Mouse (Mus musculus) megakaryocyte, adult 5-6 weeks (primary cell): Measurements from ENCODE around the gene Mrpl39. TPM values are rescaled to one million over a fixed set of nuclear protein-coding genes. Genes with fewer than 3 reads are reported as not detected.

Source experiments
- ATAC-seq: 2 replicates; pipeline ENCODE4 v1.8.0; 2016; ENCODE audit warnings: mild to moderate bottlenecking, inconsistent platforms; ENCODE audit not compliant: poor library complexity, severe bottlenecking
- total RNA-seq, 2 experiments: library from RNA; stranded (forward) in 1 of 2; stranded (reverse) in 1 of 2; fragments of 153-499, 151-499 nt in 1 of 2; fragments of 221-1000, 200-1000 nt in 1 of 2; gene quantifications; 2 replicates each; pipeline versions ENCODE4 v1.2.3 to v1.2.4; 2015 to 2017

The Mrpl39 gene
- 26.1 and 29.2 TPM in 2 replicates for total RNA-seq (2015)
- total RNA-seq (2017) = 37.8 and 41.1 TPM in 2 replicates

- ATAC-seq = peak; percentile 98
Measured at GRCm38 (mm10) chr16:84735166-84736105, at the start of gene Mrpl39. Gene Mrpl39 (minus strand): TSS chr16:84735742.

GRCm38 (mm10) chr16:84784966-84785365, 49.4 kb upstream of the Mrpl39 start:
- ATAC-seq = no peak

DNA sequence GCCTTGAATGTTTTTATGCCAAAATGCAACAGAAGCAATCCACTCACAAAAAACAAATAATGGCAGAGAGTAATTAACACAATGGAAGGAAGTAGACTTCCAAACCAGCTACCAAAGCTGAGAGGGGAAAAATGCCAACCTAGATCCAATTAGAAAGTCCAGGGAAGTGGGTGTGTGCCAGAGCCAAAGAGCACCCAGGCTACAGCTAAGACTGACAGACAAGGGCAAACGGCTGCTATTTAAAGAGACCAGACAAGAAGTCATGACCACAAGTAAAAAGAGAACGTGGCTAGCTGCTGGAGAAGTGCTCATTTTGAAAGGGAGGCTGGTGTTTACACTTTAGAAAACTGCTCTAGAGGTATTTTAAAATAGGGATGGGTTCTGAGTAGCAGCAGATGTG, 47.7 kb upstream of the Mrpl39 start:
- no peak for ATAC-seq

- no peak for ATAC-seq
Measured at GRCm38 (mm10) chr16:84779718-84780117, 44.2 kb upstream of the Mrpl39 start.

GRCm38 (mm10) chr16:84778861-84779630, 43.5 kb upstream of the Mrpl39 start:
- no peak for ATAC-seq

- no peak for ATAC-seq
Measured at GRCm38 (mm10) chr16:84778431-84778830, 42.9 kb upstream of the Mrpl39 start.

- no peak for ATAC-seq
Measured at GRCm38 (mm10) chr16:84776089-84776784, 40.7 kb upstream of the Mrpl39 start.

- ATAC-seq = no peak
Measured at GRCm38 (mm10) chr16:84775356-84775755, 39.8 kb upstream of the Mrpl39 start.

DNA sequence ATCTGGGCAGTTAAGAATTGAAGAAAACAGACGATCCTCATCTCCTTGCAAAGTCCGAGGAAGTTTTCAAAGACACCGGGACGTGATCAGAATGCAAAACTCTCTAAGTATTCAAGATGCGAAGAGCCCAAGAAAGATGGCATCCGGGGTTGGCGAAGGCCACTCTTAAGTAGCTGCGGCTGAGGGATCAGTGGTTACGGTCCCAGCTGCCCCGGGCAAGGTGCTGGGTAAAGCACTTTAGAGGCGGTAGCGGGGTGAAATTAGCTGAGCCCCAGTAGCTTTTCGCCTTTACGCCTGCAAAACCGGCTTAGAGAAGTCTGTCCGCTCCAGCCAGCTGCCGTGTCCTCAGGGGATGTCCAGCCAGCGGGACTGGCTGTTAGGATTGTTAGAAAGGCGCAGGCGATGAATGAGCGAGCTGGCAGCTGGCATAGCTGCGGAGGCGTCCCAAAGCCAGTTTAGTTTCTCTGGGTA, 39.3 kb upstream of the Mrpl39 start:
- ATAC-seq = peak; percentile 43; the same call in 1 of the 2 replicates

DNA sequence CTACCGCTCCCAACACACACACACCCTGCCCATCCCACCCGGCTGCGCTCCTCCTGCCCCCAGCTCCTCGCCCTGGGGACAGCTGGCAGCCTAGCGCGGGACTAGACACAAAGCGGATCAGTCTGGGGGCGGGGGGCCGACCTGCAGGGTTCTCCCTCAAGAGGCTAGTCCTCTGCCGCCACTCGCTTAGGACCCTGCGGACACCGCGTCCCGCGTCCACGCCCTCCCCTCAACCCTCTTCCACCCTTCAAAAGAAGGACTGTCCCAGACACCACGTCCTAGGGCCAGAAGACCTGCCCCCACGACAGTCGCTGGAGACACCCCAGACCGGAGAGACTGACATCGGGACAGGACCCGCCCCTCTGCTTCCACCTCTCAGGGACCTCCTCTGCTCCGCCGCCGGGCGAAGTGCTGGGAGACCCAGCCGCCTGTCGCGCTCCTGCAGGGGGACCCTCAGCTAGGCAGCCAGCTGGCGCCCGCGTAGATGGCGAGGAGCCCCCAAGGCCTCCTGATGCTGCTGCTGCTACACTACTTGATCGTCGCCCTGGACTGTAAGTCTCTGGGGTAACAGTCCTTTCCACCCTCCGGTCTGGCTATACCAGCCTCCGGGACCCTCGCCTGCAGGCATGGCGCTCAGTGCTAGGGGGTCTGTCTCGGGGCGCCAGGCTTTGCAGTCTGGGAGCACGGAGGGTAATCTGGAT, 38.6 kb upstream of the Mrpl39 start, which contains the start of gene Jam2:
TSS of gene Jam2 (plus strand) at position 121 of the 701 bp plus-strand sequence.
- peak; percentile 70 for ATAC-seq

- ATAC-seq = no peak
Measured at GRCm38 (mm10) chr16:84773268-84773861, 37.8 kb upstream of the Mrpl39 start.

- ATAC-seq = no peak
Measured at GRCm38 (mm10) chr16:84772496-84773267, 37.1 kb upstream of the Mrpl39 start.

DNA sequence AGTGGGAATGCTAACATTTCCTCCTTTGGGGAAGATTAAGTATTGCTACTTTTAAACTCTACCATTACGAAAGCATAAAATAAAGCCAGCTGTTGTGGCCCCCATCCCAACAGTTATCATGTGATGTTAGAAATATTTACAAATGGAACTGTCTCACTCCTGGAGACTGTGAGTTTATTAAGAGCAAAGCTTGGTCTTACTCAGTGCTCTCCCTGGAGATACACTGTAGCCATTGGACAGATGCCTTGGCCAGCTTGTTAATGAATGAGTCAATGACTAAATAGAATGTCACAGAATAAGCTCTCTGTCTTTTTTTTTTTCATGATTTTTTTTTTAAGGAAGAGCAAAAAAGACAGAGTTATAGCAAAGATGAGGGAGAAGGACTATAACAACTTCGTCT, 35.9 kb upstream of the Mrpl39 start:
- ATAC-seq = no peak

GRCm38 (mm10) chr16:84770891-84771290, 35.3 kb upstream of the Mrpl39 start:
- no peak for ATAC-seq

DNA sequence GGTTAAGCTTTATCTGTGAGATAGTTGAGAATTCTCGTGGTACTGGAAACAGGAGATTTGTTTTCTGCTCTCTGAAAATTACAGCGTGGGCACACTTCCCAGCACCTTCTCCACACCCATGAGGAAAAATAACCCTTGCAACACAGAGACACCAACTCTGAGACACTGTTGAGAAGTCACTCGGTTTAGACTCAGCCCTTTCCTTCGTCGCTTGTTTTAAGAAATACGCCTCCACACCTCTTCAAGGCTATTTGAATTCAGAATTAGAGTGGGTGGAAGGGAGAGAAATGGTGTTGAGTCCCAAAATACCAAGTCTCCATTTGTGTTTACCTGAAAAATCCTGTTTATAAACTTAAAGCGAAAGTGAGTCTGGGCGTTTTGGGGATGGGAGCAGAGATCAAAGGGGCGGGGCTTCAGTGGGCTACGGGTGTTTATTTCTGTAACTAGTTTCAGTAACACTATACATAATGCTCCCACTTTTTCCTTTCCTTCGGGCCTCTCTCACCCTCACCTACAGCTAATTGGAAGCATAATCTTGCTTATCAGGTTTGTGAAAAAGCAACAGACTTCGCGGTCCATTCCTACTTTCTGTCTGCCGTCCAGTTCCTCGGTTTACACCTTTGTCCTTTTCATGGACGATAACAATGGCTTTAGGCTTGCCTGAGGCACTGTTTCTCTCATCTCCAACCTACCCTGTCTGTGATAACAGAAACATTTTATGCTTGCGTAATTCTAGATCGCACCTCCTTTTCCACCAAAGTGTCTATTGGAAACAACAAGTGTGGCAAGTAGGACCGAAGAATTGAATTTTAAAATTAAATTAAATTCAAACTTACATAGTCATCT, 34.3 kb upstream of the Mrpl39 start:
- ATAC-seq = no peak

GRCm38 (mm10) chr16:84769182-84769581, 33.6 kb upstream of the Mrpl39 start:
- ATAC-seq = no peak

DNA sequence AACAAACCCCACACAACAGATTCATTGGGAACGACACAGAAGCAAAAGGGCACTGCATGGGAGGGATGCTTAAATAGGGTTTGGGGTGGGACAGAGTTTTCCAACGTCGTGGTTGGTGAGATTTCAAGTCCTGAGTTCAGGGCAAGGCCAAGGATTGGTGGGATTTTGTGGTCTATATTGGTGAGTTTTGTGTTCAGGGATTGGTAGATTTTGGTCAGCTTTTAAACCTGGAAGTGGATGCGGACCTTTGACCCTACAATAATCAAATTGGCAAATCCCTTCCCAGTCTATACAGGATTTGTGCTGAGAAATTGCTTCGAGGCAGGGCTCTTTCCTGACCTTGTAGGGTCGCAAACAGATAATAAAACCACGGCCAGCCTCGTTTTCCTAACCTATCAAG, 32.4 kb upstream of the Mrpl39 start:
- ATAC-seq = no peak

GRCm38 (mm10) chr16:84745721-84746306, 10.3 kb upstream of the Mrpl39 start:
- no peak for ATAC-seq
